Mouse (Mus musculus) frontal cortex, adult (tissue): ENCODE measurements at regions not wholly inside any gene's neighbourhood (a gene's known extent, or its start where the extent isn't known, plus 50 kb on each side); places are given as distances from the start of the nearest gene placed in this dataset.
"Not testable (repeated sequence)": the region's sequence is repeated elsewhere in the genome, so short reads cannot be mapped to it uniquely, and the experiment has no call there.

Experiments used
- ATAC-seq: cut with Nextera tagmentation; 2 replicates; pipeline ENCODE4 v1.9.2; 2017; ENCODE audit warnings: mild to moderate bottlenecking, moderate library complexity, mixed read lengths; ENCODE audit not compliant: low TSS enrichment

DNA sequence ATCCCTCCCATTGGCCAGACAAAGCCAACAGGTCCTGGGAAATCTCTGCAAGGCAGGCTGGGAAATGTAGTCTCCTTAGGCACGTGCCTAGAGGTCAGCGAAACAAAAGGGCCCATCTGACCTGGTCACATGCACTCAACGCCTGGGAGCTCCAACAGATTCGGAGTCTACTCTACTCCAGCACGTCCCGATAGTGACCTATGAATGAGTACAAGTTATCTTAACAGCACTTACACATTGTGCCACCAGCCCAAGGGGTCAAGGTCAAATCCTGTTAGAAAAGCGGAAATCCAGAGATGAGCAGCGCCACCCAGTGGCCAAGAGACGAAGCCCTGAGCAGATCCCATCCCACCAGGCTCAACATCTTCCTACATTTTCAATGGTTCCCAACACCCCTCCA lies 129.1 kb upstream of the A430005L14Rik start:
- no peak; the same call in 1 of the 2 replicates for ATAC-seq

DNA sequence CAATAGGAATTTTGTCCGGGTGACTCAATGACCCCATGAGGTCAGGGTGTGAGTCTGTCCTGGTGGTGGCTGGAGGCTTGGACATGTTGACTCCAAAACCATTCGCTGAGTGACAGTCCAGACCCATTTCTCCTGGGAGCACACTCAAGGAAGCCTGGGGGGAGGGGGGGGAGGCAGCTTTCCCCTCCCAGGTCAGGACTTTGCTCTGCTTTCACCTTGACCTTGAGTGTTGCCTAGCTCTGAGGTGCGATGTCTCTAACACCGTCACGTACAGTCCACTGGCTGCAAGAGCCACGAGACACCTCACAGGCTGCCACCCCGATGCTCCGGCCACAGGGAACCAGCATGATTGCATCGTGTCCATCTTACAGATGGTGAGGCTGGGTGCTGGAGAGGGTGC lies 127.3 kb upstream of the A430005L14Rik start:
- ATAC-seq: no peak

DNA sequence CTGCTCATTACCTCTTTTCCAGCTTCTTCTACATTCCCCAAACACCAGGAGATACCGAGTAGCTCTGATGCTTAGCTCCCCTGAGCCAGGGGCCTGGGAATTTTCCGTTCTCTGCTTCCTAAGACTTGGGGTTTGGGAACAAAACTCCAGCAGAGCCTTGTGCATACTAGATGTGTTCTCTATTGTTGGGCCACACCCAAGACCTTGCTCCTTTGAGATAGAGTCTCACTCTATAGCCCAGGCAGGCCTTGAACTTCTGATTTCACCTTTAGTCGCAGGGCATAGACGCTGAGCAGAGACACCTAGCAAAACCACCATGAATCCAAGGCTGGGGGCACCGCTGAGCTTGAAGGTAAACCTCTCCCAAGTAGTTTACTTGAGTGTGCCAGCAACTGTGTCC lies 126.5 kb upstream of the A430005L14Rik start:
- ATAC-seq: no peak

DNA sequence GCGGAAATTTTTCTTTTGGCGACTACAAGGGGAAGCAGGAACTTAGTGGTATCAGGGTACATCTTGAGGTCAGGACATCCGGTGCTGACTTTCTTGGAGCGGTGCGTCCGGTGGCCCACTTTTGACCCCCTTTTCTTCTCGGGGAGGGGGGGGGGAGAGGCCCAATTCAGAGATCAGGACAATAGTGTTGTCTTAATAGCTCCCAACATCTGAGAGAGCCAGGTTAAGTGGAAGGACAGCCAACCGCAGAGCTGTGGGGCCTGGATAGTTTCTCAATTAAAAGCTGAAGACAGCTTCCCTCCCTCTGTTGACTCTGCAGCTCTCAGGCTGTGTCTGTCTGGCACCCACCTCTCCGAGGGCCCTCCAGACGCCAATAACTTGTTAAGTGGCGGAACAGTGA lies 125.8 kb upstream of the A430005L14Rik start:
- not testable (repeated sequence) for ATAC-seq

DNA sequence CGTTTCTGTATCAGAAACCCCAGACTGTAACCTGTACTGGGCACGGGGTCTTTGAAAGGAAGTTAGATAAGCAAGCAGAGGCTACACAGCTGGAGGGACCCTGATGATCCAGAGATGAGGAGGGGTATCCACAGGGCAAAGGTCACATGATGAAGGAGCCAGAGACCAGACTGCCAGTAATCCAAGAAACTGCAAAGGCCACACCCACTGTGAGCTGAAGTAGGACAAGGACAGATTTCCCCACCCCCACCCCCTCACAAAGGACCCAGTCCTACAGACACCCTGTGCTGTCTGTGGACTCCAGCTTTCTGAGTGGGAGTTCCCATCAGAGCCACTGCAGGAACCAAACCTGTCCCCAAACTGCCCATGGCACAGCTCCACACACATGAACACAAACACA lies 124.9 kb upstream of the A430005L14Rik start:
- ATAC-seq: no peak

DNA sequence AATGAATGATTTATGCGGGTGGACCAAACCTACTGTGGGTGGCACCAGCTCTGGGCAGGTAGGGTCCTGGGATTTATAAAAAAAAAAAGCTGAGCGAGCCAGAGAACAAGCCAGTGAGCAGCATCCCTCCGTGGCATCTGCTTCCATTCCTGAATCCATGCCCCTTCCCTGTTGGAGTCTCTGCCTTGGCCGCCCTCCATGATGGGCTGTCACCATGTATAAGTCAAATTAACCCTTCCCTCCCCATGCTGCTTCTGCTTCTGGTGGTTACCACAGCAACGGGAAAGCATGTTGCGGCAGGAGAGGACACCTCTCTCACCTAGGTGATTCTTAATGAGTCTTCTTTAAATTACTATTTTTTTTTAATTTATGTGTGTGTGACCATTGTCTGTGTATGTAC lies 112.3 kb upstream of the A430005L14Rik start:
- ATAC-seq: no peak

DNA sequence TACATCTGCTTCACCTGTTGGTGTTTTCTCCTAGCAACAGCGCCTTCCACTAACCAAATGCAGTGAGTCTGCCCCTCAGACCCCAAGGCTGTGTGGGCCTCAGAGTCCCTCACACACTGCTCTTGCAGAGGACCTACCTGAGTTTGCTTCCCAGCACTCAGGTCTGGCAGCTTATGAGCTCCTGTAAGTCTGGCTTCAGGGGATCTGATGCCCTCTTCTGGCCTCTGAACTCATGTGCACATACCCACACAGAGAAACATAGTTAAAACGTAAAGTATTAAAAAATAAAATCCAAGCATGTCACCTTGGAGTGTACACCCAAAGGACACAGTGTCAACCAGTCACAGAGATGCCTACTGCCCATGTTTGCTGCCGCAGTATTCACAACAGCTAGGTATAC lies 108.8 kb upstream of the A430005L14Rik start:
- no peak for ATAC-seq

DNA sequence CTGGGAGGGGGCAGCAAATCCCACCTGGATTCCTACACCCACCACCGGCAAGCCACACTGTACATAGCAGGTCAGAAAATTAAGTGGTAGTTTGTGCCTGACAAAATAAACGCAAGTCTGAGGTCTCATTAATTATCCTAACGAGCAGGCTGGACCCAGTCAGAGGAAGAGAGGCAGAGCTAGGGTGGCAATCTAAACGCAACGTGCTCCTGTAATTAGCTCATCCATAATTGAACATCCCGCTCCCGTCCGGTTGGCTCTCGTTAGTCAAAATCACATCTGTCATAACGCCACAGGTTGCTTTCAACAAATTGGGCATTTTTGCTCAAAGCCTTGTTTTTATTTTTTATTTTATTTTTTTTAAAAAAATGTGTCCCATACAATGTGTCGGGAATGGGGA lies 106.9 kb upstream of the A430005L14Rik start:
- no peak for ATAC-seq

DNA sequence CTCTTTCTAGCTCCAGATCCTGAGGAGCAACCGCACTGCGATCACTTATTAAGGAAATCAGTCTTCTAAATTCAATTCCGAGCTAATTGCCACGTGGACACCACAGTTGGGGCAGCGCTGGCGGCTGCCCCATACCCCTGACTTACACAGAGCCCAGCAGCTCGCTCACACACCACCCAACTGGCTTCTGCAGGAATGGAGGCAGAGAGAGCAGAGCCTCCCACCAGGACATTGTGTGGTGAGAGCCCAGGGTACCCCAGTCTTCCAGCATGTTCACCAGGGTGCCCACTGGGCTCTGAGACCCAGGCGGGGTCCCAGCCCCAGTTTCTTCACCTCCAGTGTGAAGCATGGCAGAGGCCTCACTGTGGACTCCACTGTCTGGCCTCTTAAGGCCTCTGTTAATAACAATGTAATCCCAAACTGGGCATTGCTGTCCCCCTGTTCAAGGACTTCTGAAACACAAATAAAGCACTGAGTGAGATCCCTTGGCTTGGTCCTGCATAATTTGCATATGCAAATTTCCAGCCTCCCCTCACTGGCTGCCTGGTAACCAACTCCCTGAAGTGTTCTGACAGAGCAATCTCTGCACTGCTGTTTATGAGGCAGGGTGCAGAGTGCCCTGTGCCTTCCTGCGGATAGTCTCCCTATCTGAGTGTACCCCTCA lies 102.8 kb upstream of the A430005L14Rik start:
- peak; percentile 62; the same call in 1 of the 2 replicates for ATAC-seq

DNA sequence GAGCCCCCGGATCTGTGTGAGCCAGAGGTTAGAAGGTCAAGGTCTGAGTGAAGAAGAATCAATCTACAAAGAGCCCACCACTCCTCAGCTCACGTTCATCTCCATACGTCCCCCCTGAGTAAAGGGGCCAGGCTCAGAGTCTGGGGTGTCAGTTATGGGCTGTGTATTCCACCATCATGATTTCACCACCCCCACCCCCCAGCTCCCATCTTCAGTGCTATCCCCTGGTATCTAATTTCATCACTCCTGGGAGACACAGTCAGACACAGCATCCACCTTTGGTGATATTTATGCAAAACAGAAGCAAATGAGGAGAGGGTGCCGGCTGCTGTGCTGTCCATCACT lies 102.3 kb upstream of the A430005L14Rik start:
- no peak for ATAC-seq

DNA sequence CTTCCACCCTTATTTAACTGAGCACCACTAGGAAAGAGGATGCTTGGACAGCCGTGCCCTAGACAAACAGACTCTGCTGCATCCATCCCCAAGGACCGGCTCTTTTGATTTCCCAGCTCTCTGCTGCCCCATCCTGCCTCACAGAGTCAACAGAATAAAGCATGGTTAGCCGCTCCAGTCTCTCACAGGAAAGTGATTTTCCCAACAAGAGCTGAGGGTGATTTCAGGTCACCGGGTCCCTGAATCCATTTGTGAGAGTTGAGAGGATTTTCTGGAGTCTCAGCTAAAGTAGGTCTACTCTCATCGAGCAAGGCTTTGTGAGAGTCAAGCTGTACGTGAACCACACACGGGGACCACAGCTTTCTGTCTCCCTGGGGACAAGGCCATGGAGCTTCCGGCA lies 95.6 kb upstream of the A430005L14Rik start:
- ATAC-seq: no peak

DNA sequence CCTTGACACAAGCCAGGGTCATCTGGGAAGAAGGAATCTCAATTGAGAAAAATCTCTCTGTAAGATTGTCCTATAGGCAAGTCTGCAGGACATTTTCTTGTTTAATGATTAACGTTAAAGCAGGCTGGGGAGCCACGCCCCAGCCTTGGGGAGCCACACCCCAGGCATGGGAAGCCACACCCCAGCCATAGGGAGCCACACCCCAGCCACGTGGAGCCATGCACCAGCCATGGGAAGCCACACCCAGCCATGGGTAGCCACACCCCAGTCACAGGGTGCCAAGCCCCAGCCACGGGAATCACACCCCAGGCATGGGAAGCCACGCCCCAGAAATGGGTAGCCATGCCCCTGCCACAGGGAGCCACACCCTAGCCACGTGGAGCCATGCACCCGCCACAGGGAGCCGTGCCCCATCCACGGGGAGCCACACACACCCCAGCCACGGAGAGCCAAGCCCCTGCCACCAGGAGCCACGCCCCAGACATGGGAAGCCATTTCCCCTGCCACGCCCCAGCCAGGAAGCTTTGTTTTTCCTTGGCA lies 94.8 kb upstream of the A430005L14Rik start:
- ATAC-seq: no peak

DNA sequence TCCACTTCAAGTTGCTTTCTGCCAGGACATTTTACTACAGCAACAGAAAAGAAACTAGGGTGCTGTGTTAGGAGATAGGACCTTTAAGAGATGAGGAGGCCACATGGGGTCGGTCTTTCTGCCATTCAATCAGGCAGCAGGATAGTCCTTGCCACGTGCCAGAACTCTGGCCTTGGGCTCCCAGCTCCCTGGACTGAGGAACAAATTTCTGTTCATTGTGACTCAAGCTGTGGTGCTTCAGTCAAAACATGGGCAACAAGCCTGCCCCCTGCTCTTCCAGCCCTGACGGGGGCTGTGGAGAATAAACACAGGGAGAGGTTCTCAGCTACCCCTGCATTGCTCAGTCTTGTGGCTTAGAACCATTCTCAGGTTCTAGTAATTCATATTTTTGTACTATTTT lies 84.7 kb upstream of the A430005L14Rik start:
- ATAC-seq: no peak

DNA sequence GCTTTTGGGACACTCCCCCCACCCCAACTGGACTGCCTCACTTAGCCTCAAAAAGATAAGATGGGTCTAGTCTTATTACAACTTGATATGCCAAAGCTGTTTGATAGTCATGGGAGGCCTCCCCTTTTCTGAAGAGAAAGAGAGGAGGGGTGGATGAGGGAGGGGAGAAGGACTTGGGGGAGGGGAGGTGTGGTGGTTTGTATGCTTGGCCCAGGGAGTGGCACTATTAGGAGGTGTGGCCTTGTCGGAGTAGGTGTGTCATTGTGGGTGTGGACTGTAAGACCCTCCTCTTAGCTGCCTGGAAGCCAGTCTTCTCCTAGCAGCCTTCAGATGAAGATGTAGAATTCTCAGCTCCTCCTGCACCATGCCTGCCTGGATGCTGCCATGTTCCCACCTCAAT lies 82.0 kb upstream of the A430005L14Rik start:
- not testable (repeated sequence) for ATAC-seq

DNA sequence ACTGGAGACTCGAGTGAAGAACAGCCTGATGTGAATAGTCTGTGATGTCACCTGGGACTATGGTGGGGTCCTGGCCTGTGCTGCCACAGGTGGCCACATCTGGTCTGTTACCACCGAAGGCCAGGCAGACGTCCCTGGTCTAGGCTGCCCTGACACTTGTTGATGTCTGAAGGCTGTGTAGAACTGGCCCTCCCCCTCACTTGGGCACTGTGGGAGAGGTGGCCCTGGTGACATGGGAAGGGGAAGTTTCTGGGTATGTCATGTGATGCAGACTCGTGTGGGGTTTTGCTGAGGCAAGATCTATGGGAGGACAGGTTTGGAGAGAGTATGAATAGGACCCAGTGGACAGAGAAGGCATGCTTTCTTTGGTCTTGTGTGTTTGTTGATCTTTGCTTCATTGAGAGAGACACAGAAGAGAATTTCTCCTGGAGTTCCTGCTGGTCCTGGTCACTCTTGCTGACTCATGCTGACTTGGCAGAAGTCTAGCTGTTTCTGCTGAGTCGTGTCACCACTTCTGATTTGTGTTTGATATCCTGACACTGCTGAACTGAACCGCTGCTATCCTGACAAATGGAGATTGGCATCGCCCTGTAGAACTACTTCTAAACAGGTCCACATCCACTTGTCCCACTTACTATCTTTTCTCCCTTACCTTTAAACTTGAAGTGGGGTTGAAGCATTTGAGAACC lies 79.9 kb upstream of the A430005L14Rik start:
- no peak for ATAC-seq

DNA sequence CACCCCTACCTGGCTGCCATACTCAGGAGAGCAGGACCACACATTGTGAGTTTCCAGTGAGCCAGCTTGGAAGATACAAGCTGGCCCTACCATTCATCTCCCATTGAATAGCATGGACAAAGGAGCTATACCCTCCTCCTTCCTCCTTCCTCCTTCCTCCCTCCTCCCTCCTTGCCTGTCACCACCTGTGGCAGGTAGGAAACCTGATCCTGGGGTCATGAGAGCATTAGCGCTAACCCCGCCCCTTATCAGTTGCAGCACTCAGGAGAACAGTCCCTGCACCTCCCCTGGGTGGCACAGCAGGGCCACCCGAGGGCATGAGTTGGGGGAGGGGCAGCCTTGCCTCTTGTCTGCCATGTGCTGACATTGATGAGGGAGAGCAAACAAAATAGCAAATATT lies 74.0 kb upstream of the A430005L14Rik start:
- ATAC-seq: no peak

DNA sequence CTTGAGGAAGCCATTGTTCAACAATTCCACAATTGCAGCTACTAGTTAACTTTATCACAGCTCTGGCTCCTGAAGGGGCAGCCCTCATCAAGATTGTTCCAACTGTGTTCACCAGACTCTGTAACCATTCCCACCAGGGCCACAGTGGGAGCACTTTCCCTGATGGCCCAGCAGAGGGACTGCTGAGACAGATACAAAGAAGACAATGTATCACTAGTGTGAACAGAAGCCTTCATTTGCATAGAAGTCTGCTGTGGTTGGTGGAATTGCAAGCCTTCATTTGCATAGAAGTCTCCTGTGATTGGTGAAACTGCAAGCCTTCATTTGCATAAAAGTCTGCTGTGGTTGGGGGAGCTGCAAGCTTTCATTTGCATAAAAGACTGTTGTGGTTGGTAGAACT lies 73.0 kb upstream of the A430005L14Rik start:
- ATAC-seq: no peak

DNA sequence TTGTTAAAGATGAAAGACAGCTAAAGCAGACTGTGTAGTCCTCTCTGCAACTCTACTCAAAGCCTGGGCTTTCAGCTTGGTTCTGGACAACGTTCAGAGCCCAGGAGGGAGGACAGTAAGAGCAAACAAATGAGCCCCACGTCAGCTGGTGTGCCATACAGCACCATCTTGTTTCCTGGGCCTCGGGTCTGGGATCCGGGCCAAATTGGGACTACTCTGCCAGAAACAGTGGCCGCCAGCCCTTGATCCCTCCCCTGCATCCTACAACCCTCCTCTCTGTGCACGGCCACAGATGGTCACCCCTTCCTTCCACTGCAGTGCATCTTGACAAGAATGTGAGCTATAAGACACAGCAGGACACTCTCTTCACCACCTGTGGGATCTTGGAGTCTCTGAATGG lies 71.2 kb upstream of the A430005L14Rik start:
- ATAC-seq: no peak

DNA sequence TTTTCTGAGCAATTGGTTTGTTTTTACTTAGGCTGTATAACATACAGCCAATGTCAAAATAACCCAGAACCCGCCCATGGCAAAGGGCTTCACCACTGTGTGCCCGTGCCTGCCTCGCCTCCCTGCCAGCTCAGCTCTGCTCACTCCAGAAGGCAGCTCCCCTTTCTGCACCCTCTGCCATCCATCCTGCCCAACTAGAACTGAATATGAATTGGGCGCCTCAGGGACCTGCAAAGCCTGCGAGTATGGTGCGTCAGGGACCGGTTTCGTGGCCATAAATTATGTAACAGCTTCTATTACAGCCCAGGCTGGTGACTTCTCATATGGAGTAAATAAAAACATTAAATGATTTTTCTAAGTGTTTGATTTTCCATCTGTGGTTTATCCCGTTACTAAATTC lies 66.9 kb upstream of the A430005L14Rik start:
- ATAC-seq: no peak

DNA sequence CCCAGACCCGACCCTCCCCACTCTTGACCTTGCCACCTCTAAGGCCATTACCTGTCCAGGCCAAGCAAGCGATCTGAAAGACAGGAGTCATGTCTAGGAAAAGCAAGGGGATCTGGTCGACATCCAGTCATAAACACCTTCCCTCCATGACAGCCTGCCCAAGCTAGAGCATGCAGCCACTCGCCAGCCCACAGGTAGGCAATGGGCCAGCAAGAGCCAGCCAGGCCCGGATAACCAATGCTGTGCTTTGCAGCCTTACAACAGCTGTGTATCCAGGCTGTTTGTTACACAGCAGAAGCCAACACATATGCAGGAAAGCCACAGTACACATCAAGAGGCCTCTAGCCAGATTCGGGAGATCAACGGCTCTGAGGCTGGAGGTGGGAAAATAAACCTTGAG lies 57.3 kb upstream of the A430005L14Rik start:
- ATAC-seq: no peak

DNA sequence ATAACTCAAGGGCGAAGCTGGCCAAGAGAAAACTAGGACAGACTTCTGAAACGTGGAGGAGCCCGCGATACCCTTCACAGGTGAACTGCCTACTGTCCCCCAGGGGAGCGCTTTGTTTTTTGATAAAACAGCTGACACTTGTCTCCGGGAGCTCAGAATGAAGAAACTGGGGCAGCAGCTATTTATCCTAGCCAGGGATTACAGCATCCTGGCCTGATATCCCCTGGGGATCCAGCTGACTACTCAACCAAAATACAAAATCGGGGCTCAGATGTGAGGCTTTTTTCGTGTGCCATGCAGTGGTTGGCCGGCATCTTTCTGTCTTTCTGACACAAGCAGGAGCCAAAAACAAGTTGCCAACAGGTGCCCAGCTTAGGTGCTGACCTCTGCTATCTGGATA lies 52.0 kb upstream of the A430005L14Rik start:
- ATAC-seq: no peak

DNA sequence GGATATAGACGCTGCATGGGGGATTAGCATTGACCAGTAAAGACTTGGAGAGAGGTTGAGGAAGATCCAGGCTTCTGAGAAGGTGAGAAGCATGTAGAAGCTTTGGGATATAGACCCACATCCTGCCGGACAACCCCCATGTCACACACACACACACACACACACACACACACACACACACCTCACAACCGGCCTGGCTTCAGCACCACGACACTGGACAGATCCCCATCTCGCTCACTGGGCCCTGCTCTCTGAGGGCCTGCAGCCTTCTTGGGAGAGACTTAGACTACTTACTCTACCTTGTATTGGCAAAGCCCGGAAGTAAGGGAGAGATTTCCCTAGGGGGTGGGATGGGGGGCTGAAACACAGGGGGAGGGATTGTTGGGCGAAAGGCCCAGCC lies 51.5 kb upstream of the A430005L14Rik start:
- ATAC-seq: no peak
